Mouse (Mus musculus): ENCODE measurements around the gene Adra2b. TPM values are rescaled to one million over a fixed set of nuclear protein-coding genes. Genes with fewer than 3 reads are reported as not detected.
A peak's percentile ranks its signal among the peaks of the same experiment; 100 is the strongest.

The Adra2b gene
- polyA plus RNA-seq, 1 experiment from 2014 or later = 12.0 TPM

DNA sequence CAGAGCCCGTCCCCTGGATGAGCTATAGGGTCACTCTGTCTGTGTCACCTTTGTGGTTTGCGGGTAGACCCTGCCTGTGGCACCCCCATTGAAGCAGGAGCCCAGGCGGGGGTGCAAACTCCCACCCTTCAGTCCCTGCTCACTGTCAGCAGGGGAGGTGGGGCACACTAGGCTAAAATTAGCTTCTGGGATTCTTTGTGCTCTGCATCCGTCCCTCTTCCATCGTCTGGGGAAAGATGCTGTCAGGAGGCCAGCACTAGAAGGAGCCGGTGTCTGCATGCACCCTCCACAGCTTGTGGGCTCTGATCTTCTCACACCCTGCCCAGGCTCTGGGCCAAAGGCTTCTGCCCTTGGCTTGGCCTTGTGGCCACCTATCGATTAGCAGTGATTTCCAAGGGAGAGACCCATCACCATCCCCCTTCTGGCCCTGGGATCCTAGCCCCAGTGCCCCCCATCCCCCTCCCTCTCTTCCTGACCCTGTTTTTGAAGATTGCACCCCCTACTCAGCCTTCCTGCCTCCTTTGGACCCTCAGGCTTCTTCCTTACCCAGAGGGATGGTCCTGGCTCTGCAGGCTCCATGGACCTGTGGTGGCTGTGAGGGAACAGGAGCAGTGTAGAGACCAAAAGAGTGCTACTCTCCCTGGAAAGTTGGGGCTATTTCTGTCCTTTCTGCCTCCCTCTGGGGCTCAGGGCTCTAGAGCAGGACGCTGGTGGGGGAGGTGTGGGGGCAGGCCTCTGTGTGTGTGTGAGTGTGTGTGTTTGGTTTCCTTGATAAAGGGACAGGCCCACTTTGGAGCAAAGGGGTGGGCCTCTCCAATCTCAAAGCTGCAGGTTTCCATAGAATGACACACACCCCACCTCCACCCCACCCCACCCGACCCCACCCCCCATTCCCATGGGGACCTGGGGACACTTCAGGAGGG is 7.8 kb downstream of the Adra2b start:
- Histone ChIP-seq H3K4me3 (ENCODE audit: low read depth, low read length) (peak overlapping the region; percentile 37), H3K36me3 (ENCODE audit: control insufficient read depth, insufficient read depth, low read length) (no peaks in the 10 kb centered on the region; the same call in 1 of the 2 replicates), H3K27ac (ENCODE audit: low read depth, low read length) (peak overlapping the region; percentile 90), H3K9ac (ENCODE audit: low read depth, low read length) (peak overlapping the region; percentile 72), H3K4me2 (peak overlapping the region; percentile 65), H3K9me3 (replicated peaks; ENCODE audit: control insufficient read depth, low read length) (no peaks in the 10 kb centered on the region), H3K4me1 (ENCODE audit: control insufficient read depth, insufficient read depth, low read length) (peaks cover 48% of the 10 kb centered on the region), H3K27me3 (ENCODE audit: control insufficient read depth, insufficient read depth, low read length) (peaks cover 6% of the 10 kb centered on the region)
- WGBS (ENCODE audit: insufficient replicate concordance) = 13% methylated on average over 9 of the region's 9 CpGs
- peak; percentile 80 for ATAC-seq (replicated peaks; ENCODE audit: insufficient number of reproducible peaks, low FRiP score, low TSS enrichment)

DNA sequence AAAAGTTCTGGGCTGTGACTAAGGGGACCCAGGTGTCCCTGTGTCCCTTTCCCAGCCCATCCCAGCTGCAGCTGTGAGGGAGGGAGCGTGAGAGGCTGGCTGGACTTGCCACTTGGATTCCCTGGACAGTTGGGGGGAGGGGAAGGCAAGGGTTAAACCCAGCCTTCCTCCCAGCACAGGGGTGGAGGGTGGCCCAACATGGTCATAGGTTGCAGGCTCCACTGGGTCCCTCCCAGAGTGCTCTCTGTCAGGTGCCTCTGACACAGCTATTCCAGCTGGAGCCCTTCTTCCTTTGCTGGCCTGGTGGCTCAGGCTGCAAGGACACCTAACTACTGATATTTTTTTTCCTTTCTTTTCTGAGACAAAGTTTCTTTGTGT is 8.5 kb downstream of the Adra2b start:
- Histone ChIP-seq H3K27ac (ENCODE audit: low read depth, low read length) (peak overlapping the region; percentile 90), H3K4me2 (peak overlapping the region; percentile 65), H3K4me1 (ENCODE audit: control insufficient read depth, insufficient read depth, low read length) (peaks cover 53% of the 10 kb centered on the region), H3K9me3 (replicated peaks; ENCODE audit: control insufficient read depth, low read length) (no peaks in the 10 kb centered on the region), H3K36me3 (ENCODE audit: control insufficient read depth, insufficient read depth, low read length) (no peaks in the 10 kb centered on the region; the same call in 1 of the 2 replicates), H3K4me3 (ENCODE audit: low read depth, low read length) (no peak overlapping the region), H3K27me3 (ENCODE audit: control insufficient read depth, insufficient read depth, low read length) (peaks cover under 1% of the 10 kb centered on the region; the same call in 1 of the 2 replicates), H3K9ac (ENCODE audit: low read depth, low read length) (peak overlapping the region; percentile 35; the same call in 1 of the 2 replicates)
- ATAC-seq (replicated peaks; ENCODE audit: insufficient number of reproducible peaks, low FRiP score, low TSS enrichment) = peak; percentile 80
- no CpG with 5 or more reads among the region's 1 CpGs for WGBS (ENCODE audit: insufficient replicate concordance)

DNA sequence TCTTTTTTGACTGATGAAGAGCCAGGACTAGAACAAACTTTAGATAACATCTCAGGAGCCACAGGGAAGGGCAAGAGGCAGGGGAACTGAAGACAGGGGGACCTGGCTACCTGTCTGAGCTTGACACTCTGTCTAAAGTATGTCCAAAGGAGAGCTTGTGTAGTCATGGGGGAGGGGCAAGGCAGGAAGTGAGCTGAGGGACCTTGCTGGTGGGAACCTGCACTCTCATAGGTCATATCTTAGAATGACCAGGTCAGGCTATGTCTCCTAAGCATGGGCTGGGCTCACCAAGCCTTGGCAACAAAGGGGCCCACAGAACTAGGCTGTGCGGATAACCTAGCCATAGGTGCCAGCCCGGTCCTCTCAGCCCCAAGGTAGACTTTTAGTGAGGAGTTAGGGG is 9.1 kb downstream of the Adra2b start:
- WGBS (ENCODE audit: insufficient replicate concordance) = 75% methylated on average over 2 of the region's 2 CpGs
- Histone ChIP-seq H3K4me3 (ENCODE audit: low read depth, low read length) (no peak overlapping the region), H3K4me2 (peak overlapping the region; percentile 65), H3K9ac (ENCODE audit: low read depth, low read length) (no peak overlapping the region), H3K27me3 (ENCODE audit: control insufficient read depth, insufficient read depth, low read length) (no peaks in the 10 kb centered on the region), H3K9me3 (replicated peaks; ENCODE audit: control insufficient read depth, low read length) (no peaks in the 10 kb centered on the region), H3K27ac (ENCODE audit: low read depth, low read length) (peak overlapping the region; percentile 90), H3K36me3 (ENCODE audit: control insufficient read depth, insufficient read depth, low read length) (no peaks in the 10 kb centered on the region; the same call in 1 of the 2 replicates), H3K4me1 (ENCODE audit: control insufficient read depth, insufficient read depth, low read length) (peaks cover 53% of the 10 kb centered on the region)
- peak; percentile 44 for ATAC-seq (replicated peaks; ENCODE audit: insufficient number of reproducible peaks, low FRiP score, low TSS enrichment)

DNA sequence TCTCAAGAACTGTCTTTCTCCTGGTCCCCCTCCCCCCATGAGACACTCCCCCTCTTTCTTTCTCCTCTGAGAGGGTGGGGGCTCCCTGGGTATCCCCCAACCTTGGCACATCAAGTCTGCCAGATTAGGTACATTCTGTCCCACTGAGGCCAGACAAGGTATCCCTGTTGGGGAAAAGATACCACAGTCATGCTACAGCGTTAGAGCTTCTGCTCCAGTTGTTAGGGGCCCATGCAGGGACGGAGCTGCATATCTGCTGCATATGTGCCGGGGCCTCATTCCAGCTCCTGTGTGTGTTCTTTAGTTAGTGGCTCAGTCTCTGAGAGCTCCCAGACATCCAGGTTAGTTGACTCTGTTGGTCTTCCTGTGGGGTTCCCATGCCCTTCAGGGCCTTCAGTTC is 11.1 kb downstream of the Adra2b start:
- H3K4me3 ChIP-seq (ENCODE audit: low read depth, low read length) = no peak overlapping the region
- WGBS (ENCODE audit: insufficient replicate concordance) = 66% methylated on average over 3 of the region's 3 CpGs
- peaks cover 62% of the 10 kb centered on the region for H3K4me1 ChIP-seq (ENCODE audit: control insufficient read depth, insufficient read depth, low read length)
- H3K9ac ChIP-seq (ENCODE audit: low read depth, low read length) = no peak overlapping the region; the same call in 1 of the 2 replicates
- no peaks in the 10 kb centered on the region for H3K36me3 ChIP-seq (ENCODE audit: control insufficient read depth, insufficient read depth, low read length)
- no peaks in the 10 kb centered on the region for H3K9me3 ChIP-seq (replicated peaks; ENCODE audit: control insufficient read depth, low read length)
- no peak for ATAC-seq (replicated peaks; ENCODE audit: insufficient number of reproducible peaks, low FRiP score, low TSS enrichment)
- peak overlapping the region; percentile 64 for H3K27ac ChIP-seq (ENCODE audit: low read depth, low read length)
- no peaks in the 10 kb centered on the region for H3K27me3 ChIP-seq (ENCODE audit: control insufficient read depth, insufficient read depth, low read length)
- H3K4me2 ChIP-seq = peak overlapping the region; percentile 41

DNA sequence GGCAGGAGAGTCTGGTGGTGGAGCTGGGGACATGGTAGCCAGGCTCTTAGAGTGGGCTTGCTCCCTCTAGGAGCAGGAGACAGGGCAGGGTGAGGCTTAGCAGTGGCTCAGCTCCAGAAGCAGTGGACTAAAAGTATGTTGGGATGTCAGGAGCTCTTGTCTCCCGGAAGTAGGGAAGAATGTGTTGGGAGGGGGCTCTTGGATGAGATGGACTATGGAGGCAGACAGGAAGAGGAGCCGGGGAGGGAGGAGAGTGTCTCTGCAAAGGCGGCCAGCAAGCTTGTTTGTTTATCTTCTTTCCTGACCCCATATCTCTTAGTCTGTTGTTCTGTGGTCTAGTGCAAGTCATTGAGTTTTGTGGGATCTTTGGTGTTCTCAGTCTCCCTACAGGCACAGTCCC is 12.1 kb downstream of the Adra2b start:
- WGBS (ENCODE audit: insufficient replicate concordance) = 42% methylated on average over 3 of the region's 3 CpGs
- H3K36me3 ChIP-seq (ENCODE audit: control insufficient read depth, insufficient read depth, low read length) = no peaks in the 10 kb centered on the region
- H3K27ac ChIP-seq (ENCODE audit: low read depth, low read length) = peak overlapping the region; percentile 64
- no peaks in the 10 kb centered on the region for H3K27me3 ChIP-seq (ENCODE audit: control insufficient read depth, insufficient read depth, low read length)
- H3K4me3 ChIP-seq (ENCODE audit: low read depth, low read length) = no peak overlapping the region; the same call in 1 of the 2 replicates
- peak overlapping the region; percentile 56; the same call in 1 of the 2 replicates for H3K9ac ChIP-seq (ENCODE audit: low read depth, low read length)
- H3K4me1 ChIP-seq (ENCODE audit: control insufficient read depth, insufficient read depth, low read length) = peaks cover 60% of the 10 kb centered on the region
- H3K9me3 ChIP-seq (replicated peaks; ENCODE audit: control insufficient read depth, low read length) = no peaks in the 10 kb centered on the region
- ATAC-seq (replicated peaks; ENCODE audit: insufficient number of reproducible peaks, low FRiP score, low TSS enrichment) = no peak
- peak overlapping the region; percentile 41 for H3K4me2 ChIP-seq

DNA sequence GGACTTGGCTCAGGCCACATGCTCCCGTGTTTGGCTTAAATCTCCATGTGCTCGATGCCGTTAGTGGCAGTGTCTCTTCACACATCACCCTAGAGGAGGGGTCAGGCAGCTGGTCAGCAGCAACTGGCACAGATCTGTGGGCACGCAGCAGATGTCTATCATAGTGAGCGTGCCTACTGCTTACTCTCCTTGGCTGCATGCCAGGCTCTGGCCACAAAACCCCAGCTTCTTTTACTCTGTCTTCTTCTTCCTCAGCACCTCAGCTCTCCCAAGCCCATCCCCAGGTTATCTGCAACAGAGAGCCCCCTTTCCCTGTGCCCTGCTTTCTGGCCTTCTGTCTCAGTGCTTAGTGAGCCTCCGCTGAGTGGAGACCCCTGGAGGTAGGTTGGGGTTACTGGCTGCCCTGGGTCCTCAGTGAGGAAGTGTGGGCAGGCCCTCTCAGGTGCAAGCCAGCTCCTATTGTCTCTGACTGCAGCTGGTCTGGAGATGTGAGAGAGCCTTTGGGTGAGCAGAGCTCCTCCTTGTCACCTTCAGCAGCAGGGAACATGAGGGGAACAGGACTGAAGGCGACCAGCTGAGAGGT is 12.8 kb downstream of the Adra2b start:
- Histone ChIP-seq H3K4me1 (ENCODE audit: control insufficient read depth, insufficient read depth, low read length) (peaks cover 52% of the 10 kb centered on the region), H3K27ac (ENCODE audit: low read depth, low read length) (0 out of 2 replicates have a peak overlapping the region, but pooled peaks have one; percentile 29), H3K4me3 (ENCODE audit: low read depth, low read length) (no peak overlapping the region), H3K9ac (ENCODE audit: low read depth, low read length) (0 out of 2 replicates have a peak overlapping the region, but pooled peaks have one; percentile 22), H3K9me3 (replicated peaks; ENCODE audit: control insufficient read depth, low read length) (no peaks in the 10 kb centered on the region), H3K4me2 (peak overlapping the region; percentile 37), H3K27me3 (ENCODE audit: control insufficient read depth, insufficient read depth, low read length) (no peaks in the 10 kb centered on the region), H3K36me3 (ENCODE audit: control insufficient read depth, insufficient read depth, low read length) (no peaks in the 10 kb centered on the region)
- 56% methylated on average over 7 of the region's 7 CpGs for WGBS (ENCODE audit: insufficient replicate concordance)
- ATAC-seq (replicated peaks; ENCODE audit: insufficient number of reproducible peaks, low FRiP score, low TSS enrichment) = no peak

DNA sequence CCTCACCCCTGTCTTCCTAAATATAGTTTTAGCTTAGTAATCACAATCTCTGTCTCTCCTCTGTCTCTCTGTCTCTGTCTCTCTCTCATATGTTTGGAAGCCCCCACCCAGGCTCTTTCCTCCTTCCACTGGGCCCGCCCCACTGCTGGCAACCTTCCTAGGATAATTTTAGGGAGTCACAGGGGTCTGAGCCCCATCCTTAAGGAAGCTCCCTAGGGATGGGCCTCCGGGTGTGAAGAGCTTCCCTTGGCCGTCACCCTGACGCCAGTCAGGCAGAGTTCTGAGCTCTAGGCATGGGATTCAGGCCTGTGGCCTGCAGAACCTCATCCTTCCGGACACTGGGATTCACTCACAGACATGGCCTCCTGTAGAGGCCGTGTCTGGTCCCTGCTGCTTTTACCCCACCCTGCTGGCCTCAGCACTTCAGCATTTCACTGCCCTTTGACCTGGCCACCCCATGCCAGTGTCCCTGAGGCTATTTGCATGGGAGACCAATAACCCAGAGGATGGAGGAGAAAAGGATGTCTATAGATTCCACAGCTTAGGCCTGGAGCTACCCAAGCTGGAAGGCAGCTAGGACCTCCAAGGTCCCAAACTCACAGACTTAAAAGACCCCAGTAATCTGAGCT is 13.5 kb downstream of the Adra2b start:
- Histone ChIP-seq H3K4me1 (ENCODE audit: control insufficient read depth, insufficient read depth, low read length) (peaks cover 46% of the 10 kb centered on the region), H3K4me2 (peak overlapping the region; percentile 37; the same call in 1 of the 2 replicates), H3K4me3 (ENCODE audit: low read depth, low read length) (no peak overlapping the region), H3K27me3 (ENCODE audit: control insufficient read depth, insufficient read depth, low read length) (no peaks in the 10 kb centered on the region), H3K27ac (ENCODE audit: low read depth, low read length) (no peak overlapping the region), H3K9ac (ENCODE audit: low read depth, low read length) (no peak overlapping the region), H3K9me3 (replicated peaks; ENCODE audit: control insufficient read depth, low read length) (no peaks in the 10 kb centered on the region), H3K36me3 (ENCODE audit: control insufficient read depth, insufficient read depth, low read length) (no peaks in the 10 kb centered on the region)
- 79% methylated on average over 6 of the region's 6 CpGs for WGBS (ENCODE audit: insufficient replicate concordance)
- no peak for ATAC-seq (replicated peaks; ENCODE audit: insufficient number of reproducible peaks, low FRiP score, low TSS enrichment)

DNA sequence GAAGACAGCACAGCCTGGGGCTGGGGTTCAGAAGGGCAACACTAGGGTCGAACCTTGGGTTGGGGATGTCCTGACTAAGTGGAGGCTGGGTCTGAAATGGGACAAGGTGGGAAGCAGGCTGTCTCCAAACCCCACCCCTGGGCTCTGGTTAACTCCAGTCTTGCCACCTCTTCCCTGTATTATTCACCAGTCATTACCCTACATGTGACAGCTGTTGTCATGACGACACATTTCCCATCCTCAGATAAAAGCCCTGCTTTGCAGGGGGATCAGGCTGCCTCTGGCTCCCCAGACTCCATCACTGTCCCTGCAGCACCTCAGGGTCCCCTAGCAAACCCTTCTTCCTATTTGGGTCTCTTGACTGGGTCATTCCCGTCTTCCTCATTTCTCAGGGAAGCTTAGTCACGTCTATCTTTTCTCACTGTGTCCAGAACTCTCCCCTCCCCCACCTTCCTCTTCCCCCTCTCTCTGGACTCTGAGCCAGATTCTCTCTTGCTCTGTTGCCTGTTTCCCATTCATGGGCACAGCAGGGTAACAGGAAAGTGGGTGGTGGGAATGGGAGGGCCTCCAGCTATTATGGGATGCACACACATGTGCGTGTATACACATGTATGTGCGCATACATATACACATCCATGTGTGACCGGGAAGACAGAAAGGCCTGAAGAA is 15.1 kb downstream of the Adra2b start:
- no peaks in the 10 kb centered on the region for H3K9me3 ChIP-seq (replicated peaks; ENCODE audit: control insufficient read depth, low read length)
- no peaks in the 10 kb centered on the region for H3K27me3 ChIP-seq (ENCODE audit: control insufficient read depth, insufficient read depth, low read length)
- H3K4me1 ChIP-seq (ENCODE audit: control insufficient read depth, insufficient read depth, low read length) = peaks cover 39% of the 10 kb centered on the region
- H3K4me3 ChIP-seq (ENCODE audit: low read depth, low read length) = no peak overlapping the region
- H3K36me3 ChIP-seq (ENCODE audit: control insufficient read depth, insufficient read depth, low read length) = no peaks in the 10 kb centered on the region
- no peak overlapping the region for H3K4me2 ChIP-seq
- H3K27ac ChIP-seq (ENCODE audit: low read depth, low read length) = no peak overlapping the region
- ATAC-seq (replicated peaks; ENCODE audit: insufficient number of reproducible peaks, low FRiP score, low TSS enrichment) = no peak
- 0 out of 2 replicates have a peak overlapping the region, but pooled peaks have one; percentile 16 for H3K9ac ChIP-seq (ENCODE audit: low read depth, low read length)
- 65% methylated on average over 7 of the region's 7 CpGs for WGBS (ENCODE audit: insufficient replicate concordance)
